ENCODE assay signal across 9 mouse cellular contexts in genomic region chr5:28458821-28459240, GRCm38 (mm10). TPM values are rescaled to one million over a fixed set of nuclear protein-coding genes. Genes with fewer than 3 reads are reported as not detected.
DNase-seq lines count a peak whose midpoint lies in the region; ATAC-seq and TF ChIP-seq lines count a peak whose summit lies in the region.
"Had no signal": no experiment of that assay in that cellular context is flagged by ENCODE, and none has a peak within 500 bp of the region (broad histone marks: within the 10 kb centered on the region; RNA-seq: fewer than 3 reads in every experiment).

No protein-coding gene starts in this region.

- peaks cover 3% of the 10 kb centered on the region; the same call in 1 of the 2 replicates for H3K4me1 ChIP-seq in forebrain, postnatal 0 days (ENCODE audit: insufficient read depth)
- H3K4me1 ChIP-seq in lung, embryonic 16.5 days (replicated peaks; ENCODE audit: control insufficient read depth, insufficient read depth, low read length), result peaks cover 20% of the 10 kb centered on the region
- H3K4me1 ChIP-seq in stomach, postnatal 0 days (replicated peaks; ENCODE audit: control insufficient read depth, insufficient read depth), result 0 out of 2 replicates have a peak, but pooled peaks cover 2% of the 10 kb centered on the region
- H3K4me1 ChIP-seq in thymus, adult 2 months (replicated peaks; ENCODE audit: control insufficient read depth, insufficient read depth, low read length), result no peaks in the 10 kb centered on the region

- peak overlapping the region; percentile 76; the same call in 1 of the 2 replicates for H3K4me2 ChIP-seq in forebrain, postnatal 0 days (ENCODE audit: low read depth)
- peak overlapping the region; percentile 61 for H3K4me2 ChIP-seq in lung, embryonic 16.5 days (ENCODE audit: low read depth, low read length)
- H3K4me2 ChIP-seq in stomach, postnatal 0 days (replicated peaks; ENCODE audit: low read depth), result peak overlapping the region; percentile 53

- H3K27me3 ChIP-seq in forebrain, postnatal 0 days (ENCODE audit: insufficient read depth, low read length), result peaks cover 80% of the 10 kb centered on the region
- H3K27me3 ChIP-seq in lung, embryonic 16.5 days (ENCODE audit: control insufficient read depth, insufficient read depth, low read depth, low read length), result peaks cover 79% of the 10 kb centered on the region
- H3K27me3 ChIP-seq in stomach, postnatal 0 days (ENCODE audit: control insufficient read depth, insufficient read depth, low read length), result peaks cover 13% of the 10 kb centered on the region; the same call in 1 of the 2 replicates
- peaks cover 6% of the 10 kb centered on the region; the same call in 1 of the 2 replicates for H3K27me3 ChIP-seq in thymus, adult 2 months (ENCODE audit: control insufficient read depth, insufficient read depth, low read length)

- peak; percentile 12; the same call in 1 of the 2 replicates for ATAC-seq in forebrain, postnatal 0 days
- ATAC-seq in lung, embryonic 16.5 days (ENCODE audit: low read depth), result peak; percentile 88
- peak; percentile 82 for ATAC-seq in stomach, postnatal 0 days (ENCODE audit: low FRiP score, low TSS enrichment)

- TF ChIP-seq POLR2A in thymus, adult 2 months (IDR thresholded peaks at IDR 0.05; ENCODE audit: control insufficient read depth, extremely low read depth, insufficient read depth, low read length, poor library complexity), result no peak

- H3K4me3 ChIP-seq in forebrain, postnatal 0 days (ENCODE audit: low read depth, low read length), result peak overlapping the region; percentile 44
- H3K4me3 ChIP-seq in lung, embryonic 16.5 days (ENCODE audit: low read length), result peak overlapping the region; percentile 48
- H3K4me3 ChIP-seq in stomach, postnatal 0 days (ENCODE audit: low read depth, low read length), result peak overlapping the region; percentile 35
- no peak overlapping the region for H3K4me3 ChIP-seq in thymus, adult 2 months (ENCODE audit: control insufficient read depth, insufficient read depth, low read length)

- intact Hi-C loops in gastrocnemius, postnatal 14 days (cut with DNase I; ENCODE audit: low total_unique reads), result loop anchor here (10.0 kb wide), 1 partner anchor 876 kb away; no protein-coding TSS in a partner anchor

- H3K9ac ChIP-seq in forebrain, postnatal 0 days, result no peak overlapping the region
- peak overlapping the region; percentile 66 for H3K9ac ChIP-seq in lung, embryonic 16.5 days (ENCODE audit: low read length)
- H3K9ac ChIP-seq in stomach, postnatal 0 days (ENCODE audit: low read length), result no peak overlapping the region

- TF ChIP-seq CTCF in forebrain, postnatal 0 days (IDR thresholded peaks at IDR 0.05; ENCODE audit: low read depth), result no peak
- TF ChIP-seq CTCF in stomach, postnatal 0 days (IDR thresholded peaks at IDR 0.05; ENCODE audit: low read depth), result peak; percentile 33; the same call in 1 of the 2 replicates
- no peak for TF ChIP-seq CTCF in thymus, adult 2 months (IDR thresholded peaks at IDR 0.05; ENCODE audit: borderline replicate concordance, control insufficient read depth, extremely low read depth, insufficient read depth, low read length, poor library complexity)

- no peak for TF ChIP-seq EP300 in stomach, postnatal 0 days (optimal IDR thresholded peaks at IDR 0.05)

- H3K9me3 ChIP-seq in forebrain, postnatal 0 days (ENCODE audit: low read length), result no peaks in the 10 kb centered on the region
- no peaks in the 10 kb centered on the region for H3K9me3 ChIP-seq in lung, embryonic 16.5 days (ENCODE audit: control insufficient read depth, low read length)
- no peaks in the 10 kb centered on the region for H3K9me3 ChIP-seq in stomach, postnatal 0 days (ENCODE audit: control insufficient read depth, low read length)

- WGBS in forebrain, postnatal 0 days, result 5% methylated on average over 27 of the region's 27 CpGs
- WGBS in lung, embryonic 16.5 days, result under 1% methylated on average over 27 of the region's 27 CpGs
- WGBS in stomach, postnatal 0 days, result under 1% methylated on average over 24 of the region's 27 CpGs
- 9% methylated on average over 27 of the region's 27 CpGs for WGBS in thymus, adult 2 months

- H3K36me3 ChIP-seq in forebrain, postnatal 0 days (ENCODE audit: insufficient read depth), result no peaks in the 10 kb centered on the region
- no peaks in the 10 kb centered on the region for H3K36me3 ChIP-seq in lung, embryonic 16.5 days (ENCODE audit: control insufficient read depth, insufficient read depth, low read length)
- no peaks in the 10 kb centered on the region for H3K36me3 ChIP-seq in stomach, postnatal 0 days (ENCODE audit: control insufficient read depth, insufficient read depth, low read length)
- no peaks in the 10 kb centered on the region for H3K36me3 ChIP-seq in thymus, adult 2 months (ENCODE audit: control insufficient read depth, insufficient read depth, low read length)

- H3K27ac ChIP-seq in forebrain, postnatal 0 days (ENCODE audit: low read depth, low read length), result no peak overlapping the region
- peak overlapping the region; percentile 93 for H3K27ac ChIP-seq in lung, embryonic 16.5 days (ENCODE audit: low read length)
- H3K27ac ChIP-seq in stomach, postnatal 0 days (replicated peaks), result peak overlapping the region; percentile 35; the same call in 1 of the 2 replicates
- no peak overlapping the region for H3K27ac ChIP-seq in thymus, adult 2 months (ENCODE audit: control insufficient read depth, insufficient read depth, low read length)

- peak; percentile 42 for DNase-seq in urinary bladder, adult 2 months (ENCODE audit: low spot score)
- no peak for DNase-seq in urinary bladder, adult 18-20 months (ENCODE audit: low spot score in 2 of 2)
- peak; percentile 24 for DNase-seq in forebrain, postnatal 0 days
- peak; percentile 84 for DNase-seq in stomach, postnatal 0 days (ENCODE audit: low spot score)
- no peak for DNase-seq in layer of hippocampus, postnatal 14 days (ENCODE audit: low spot score in 2 of 2)
- no peak for DNase-seq in gastrocnemius, postnatal 14 days
- DNase-seq in thymus, adult 2 months, result no peak

RNA-seq across cellular contexts. Expression of gene Shh, which starts 8.2 kb away (rescaled TPM):
- 68.3 and 70.7 TPM in 2 replicates for polyA plus RNA-seq in urinary bladder, adult 2 months (2012; rRNA removed)
- 1.7 and 3.0 TPM in 2 replicates for total RNA-seq in forebrain, postnatal 0 days (2014; rRNA removed)
- polyA plus RNA-seq in forebrain, postnatal 0 days (2015; fragmentation: Nextera tagmentation; extraction: Ambion mirVana), result 0.33 and 0.65 TPM in 2 replicates
- 9.7 and 10.8 TPM in 2 replicates for polyA plus RNA-seq in lung, embryonic 16.5 days (2015; fragmentation: Nextera tagmentation; extraction: Ambion mirVana)
- 4.6 and 5.5 TPM in 2 replicates for polyA plus RNA-seq in stomach, postnatal 0 days (2015; fragmentation: Nextera tagmentation; extraction: Ambion mirVana)
- 1 to 10 TPM; 1.4 TPM for total RNA-seq in layer of hippocampus, postnatal 14 days (2021)
- not detected for total RNA-seq in gastrocnemius, postnatal 14 days (2021)
- 0.05 TPM in 1 of 2 replicates, not detected in the other for polyA plus RNA-seq in thymus, adult 2 months (2012; rRNA removed)
- total RNA-seq: neutrophil, adult 5-6 weeks had no signal

Comparison
In these comparisons a context has a peak if more than half of its experiments do, and no peak if none do; other contexts are left out.
1. DNase-seq: peak in urinary bladder, adult 2 months (single experiment), forebrain, postnatal 0 days (single experiment) and stomach, postnatal 0 days (single experiment); none in urinary bladder, adult 18-20 months (0 of 2), layer of hippocampus, postnatal 14 days (0 of 2), gastrocnemius, postnatal 14 days (single experiment) and thymus, adult 2 months (single experiment).
2. ATAC-seq: peak in every context shown above with its lines; median percentile 88 in lung, embryonic 16.5 days; 82 in stomach, postnatal 0 days; 12 in forebrain, postnatal 0 days.
3. H3K27ac ChIP-seq: peak in lung, embryonic 16.5 days (single experiment) and stomach, postnatal 0 days (single experiment); none in forebrain, postnatal 0 days (single experiment) and thymus, adult 2 months (single experiment).
4. Peak in every context shown above with its lines, with median percentiles within 50 percentile points of each other: H3K4me2 ChIP-seq.